Mouse (Mus musculus): ENCODE data around the gene Ptms.
A peak's percentile ranks its signal among the peaks of the same experiment; 100 is the strongest.
"Not testable (repeated sequence)": the region's sequence is repeated elsewhere in the genome, so short reads cannot be mapped to it uniquely, and the experiment has no call there.

Ptms gene

DNA sequence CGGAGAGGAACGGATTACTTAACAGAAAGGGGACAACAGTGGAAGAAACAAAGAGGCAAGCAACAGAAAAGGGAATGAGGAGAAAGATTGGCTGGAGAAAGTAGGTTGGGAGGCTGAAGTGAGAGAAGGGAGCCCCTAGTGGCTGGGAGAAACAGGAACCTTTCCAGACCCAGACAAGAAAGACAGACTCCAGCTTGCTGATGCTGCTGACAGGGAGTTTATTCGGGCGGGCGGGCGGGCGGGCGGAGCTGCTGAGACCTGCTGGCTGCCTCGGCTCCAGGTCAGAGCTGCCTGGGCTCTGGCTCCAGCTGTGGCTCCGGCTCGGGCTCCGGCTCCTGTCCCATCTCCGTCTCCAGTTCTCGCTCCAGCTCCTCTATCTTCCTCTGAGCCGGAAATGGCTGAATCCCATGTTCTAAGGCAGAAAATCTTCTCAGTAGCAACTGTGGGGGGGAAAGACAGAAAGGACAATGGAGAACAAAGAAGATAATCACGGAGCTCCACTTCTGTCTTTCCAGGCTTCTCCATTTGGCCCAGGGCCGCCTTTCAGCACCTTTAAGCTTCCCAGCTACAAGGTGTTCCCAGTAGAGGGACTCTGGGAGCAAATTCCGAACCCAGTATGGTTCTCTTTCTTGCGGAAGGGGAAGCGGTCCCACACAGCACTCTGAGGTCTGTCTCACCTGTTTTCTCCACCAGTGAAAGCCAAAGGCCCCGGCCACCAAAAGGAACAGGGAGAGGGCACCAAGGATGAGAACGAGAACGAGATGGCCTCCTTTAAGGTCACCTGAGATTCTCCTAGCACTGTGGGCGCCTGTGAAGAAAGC is 15.5 kb downstream of the Ptms start:
- DNase-seq (ENCODE audit: low spot score), result no peak

DNA sequence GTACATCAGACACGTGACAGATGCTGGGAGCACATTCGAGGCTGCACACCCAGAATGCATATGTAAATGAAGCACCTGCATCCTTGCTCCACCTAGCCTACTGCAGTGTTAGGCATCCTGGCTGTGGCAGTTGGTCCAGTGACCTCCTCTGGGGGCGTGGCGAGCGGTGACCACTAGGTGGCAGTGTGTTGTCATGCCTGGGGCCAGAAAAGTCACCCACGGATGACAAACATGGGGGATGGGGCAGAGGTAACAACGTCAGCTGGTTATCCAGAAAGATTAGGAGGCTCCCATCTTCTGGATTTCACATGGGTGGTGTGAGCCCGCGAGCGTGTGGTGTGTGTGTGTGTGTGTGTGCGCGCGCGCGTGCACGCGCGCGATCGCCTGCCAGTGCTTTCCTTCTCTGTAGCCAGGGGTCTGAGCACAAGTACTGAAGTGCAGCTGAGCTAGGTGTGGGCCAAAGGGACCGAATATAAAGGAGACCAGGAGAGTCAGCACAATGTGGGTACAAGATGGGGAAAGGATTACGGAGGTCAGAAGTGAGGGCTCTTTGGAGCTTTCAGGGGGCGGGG is 16.2 kb downstream of the Ptms start:
- peak; percentile 86 for DNase-seq (ENCODE audit: low spot score)

DNA sequence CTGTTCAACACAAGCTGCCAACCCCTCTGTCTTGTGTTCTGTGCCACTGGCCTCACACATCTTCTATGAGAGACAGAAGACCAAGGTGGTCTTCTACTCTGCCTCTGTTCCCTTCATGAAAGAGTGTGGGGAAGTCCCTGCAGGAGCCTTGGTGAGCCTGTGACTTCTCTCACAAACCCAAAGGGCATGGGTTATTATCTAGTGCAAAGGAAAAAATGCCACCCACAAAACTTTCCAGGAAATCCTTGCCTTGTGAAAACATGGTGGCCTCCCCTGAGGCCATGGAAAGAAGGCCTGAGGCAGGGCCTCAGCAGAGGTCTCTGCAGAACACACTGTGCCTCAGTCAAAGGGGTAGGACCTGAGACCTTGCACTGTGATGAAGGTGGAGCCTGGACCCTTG is 18.1 kb downstream of the Ptms start:
- DNase-seq (ENCODE audit: low spot score), result no peak

DNA sequence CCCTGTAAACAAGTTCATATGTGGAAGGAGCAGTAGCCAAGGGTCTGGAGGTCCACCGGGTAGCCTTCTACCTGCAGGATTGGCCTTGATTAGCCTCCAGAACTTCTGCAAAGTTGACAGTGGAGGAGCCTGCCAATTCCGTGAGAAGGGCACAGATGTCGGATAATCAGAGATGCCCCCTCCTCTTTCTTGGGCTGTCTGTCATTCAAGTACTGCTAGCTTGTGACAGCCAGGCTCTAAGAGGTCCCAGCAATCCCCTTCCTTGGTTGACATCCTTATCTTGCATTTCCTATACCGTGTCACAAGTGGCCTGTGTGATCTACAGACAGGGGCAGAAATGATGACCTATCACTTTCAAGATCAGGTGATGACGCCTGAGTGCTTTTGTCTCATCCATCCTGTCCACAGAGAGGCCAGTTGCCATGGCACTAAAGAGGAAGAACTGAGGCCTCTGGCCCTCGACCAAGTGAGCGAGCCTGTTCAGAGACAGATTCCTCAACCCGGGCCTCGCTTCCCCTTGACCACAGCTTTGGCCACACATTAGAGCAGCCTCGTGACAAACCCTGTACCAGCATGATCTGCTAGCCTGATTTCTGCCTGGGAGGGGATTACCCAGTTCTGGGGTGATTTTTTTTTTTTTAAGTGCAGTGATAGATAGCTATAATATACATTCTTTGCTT is 19.0 kb downstream of the Ptms start:
- DNase-seq (ENCODE audit: low spot score), result no peak

DNA sequence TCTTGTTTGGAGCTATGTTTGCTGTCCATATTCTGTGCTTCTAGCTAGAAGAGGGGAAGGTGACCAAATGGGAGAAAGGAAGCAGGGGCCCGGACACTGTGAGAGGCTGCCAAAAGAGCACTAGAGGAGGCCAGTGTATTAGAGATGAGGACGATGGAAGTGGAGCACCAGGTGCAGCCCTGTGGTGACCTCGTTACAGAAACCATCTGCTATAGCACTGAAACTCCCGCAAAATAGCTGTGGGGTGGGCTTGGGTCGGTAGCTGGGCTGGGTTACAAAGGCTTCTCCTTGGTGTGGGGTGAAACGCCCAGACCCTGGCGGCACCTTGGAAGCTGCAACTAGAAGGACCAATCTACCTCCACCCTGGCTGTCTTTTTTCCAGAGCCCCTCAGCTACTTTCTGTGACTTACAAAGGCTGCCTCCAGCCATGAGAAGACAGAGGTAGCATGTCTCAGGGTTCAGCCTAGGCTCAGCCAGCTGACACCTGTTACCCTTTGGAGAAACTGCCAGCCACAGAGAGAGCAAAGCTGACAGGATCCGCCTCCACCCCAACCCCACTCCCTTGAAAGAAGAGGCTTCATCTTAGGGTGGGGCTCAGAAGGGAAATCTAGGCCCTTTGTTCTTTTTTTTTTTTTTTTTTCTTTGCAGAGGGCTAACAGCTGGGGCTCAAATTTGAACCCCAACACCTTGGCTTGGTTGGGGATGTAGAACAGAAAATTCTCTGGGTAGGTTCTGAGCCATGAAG is 19.7 kb downstream of the Ptms start:
- no peak for DNase-seq (ENCODE audit: low spot score)

DNA sequence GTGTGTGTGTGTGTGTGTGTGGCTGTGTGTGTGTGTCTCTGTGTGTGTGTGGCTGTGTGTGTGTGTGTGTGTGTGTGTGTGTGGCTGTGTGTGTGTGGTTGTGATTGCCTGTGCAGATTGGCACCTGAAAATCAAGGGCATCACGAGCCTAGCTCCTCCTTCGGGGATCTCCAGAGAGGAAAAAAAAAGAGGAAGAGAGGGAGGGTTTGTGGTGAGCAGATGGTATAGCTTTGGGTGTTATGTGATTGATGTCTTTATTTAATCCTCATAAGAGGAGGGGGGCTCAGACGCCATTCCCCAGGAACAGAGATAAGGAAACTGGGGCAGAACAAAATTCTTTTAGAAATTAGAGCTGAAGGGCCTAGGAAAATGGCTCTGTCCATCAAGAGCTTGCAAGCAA is 21.5 kb downstream of the Ptms start:
- no peak for DNase-seq (ENCODE audit: low spot score)

DNA sequence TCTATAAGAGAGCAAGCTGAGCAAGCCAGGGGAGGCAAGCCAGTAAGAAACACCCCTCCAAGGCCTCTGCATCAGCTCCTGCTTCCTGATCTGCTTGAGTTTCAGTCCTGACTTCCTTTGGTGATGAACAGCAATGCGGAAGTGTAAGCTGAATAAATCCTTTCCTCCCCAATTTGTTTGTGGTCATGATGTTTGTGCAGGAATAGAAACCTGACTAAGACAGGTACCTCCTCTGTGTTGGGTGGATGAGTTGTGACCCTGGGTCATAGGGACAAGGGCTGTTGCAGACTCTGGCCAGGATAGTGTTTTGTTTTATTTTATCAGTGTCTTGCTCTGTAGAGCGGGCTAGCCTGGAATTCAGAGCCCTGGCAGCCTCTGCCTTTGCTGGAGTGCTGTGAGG is 25.8 kb downstream of the Ptms start:
- not testable (repeated sequence) for DNase-seq (ENCODE audit: low spot score)

DNA sequence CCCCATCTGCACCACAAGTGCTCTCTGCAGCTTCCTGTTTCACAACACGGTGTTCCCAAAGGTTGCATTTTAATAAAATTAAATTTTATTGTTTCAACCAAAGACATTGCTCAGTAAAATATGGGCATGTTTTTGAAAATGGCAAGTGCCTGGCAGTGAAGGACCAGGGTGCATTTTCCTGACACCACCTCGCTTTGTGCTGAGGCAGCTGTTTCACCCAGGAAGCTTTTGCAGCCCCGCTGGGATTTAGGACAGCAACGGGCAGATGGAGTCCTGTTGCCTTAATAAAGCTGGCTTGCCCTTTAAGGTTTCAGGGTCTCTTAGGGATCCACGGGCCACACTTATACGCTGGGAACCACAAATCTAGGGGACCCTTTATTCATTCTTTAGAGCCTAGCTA is 28.9 kb downstream of the Ptms start:
- no peak for DNase-seq (ENCODE audit: low spot score)

DNA sequence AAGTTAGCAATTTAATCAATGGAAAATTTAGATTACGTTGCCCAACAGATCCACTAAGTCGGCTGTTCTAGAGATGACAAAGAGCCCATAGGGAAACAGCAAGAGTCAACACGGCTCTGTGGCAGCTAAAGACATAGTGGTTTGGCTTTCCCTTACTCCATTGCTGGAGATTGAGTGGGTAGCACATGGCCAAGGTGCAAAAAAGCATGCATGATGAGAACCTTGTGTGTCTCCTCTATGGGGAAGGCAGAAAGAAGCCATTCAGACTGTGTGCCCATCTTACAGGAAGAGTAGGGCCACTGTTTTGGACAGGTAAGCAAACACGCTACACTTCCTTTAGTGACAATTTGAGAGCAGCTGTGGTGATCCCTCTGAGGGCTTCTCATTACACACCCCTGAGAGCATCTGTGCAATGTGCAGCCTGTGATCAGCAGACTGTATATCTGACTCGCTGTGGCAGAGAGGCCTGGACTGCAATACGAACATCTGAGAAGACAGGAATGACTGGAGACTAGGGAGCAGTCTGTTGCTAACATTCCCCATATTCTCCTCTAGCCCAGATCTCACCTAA is 31.3 kb downstream of the Ptms start:
- no peak for DNase-seq (ENCODE audit: low spot score)

DNA sequence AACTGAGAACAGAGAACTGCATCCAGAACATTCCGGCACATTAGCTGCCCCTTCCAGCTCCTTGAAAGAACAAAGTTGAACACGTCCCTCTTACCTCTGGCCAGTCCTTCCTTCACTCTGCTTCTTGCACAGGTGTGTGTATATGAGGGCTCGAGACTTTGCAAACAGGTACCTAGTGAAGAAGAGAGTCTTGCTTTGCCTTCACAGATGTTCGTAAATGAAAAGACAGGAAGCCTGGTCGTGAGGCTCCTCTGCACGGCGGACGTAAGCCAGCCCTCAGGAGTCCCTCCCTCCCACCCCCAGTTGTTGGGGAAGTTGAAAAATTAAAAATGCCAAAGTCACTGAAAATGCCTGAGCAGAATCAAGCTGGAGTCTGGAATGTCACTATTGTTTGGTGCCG is 31.9 kb downstream of the Ptms start, which contains the start of gene Cd4:
Gene Cd4 (minus strand): TSS at position 236 of the 400 bp plus-strand sequence.
- DNase-seq (ENCODE audit: low spot score), result no peak

DNA sequence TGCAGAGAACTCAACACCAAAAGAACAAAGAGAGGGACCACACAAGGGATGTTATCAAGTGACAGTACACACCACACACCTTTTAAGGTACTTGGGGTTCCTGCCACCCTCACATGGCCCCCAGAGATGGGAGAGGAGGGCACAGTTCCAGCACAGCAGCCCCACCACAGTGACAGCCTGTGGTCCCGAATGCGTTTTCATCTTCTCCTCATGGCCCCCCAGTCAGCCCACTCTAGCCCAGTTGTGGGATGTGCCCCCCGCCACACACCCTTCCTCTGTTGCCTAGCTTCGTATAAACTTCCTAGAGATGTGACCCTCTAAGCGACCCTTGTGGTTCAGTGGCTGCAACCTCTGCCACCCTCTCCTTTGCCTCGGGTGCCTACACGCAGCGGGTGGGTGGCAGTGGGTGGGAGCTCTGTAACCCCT is 33.9 kb downstream of the Ptms start:
- no peak for DNase-seq (ENCODE audit: low spot score)

DNA sequence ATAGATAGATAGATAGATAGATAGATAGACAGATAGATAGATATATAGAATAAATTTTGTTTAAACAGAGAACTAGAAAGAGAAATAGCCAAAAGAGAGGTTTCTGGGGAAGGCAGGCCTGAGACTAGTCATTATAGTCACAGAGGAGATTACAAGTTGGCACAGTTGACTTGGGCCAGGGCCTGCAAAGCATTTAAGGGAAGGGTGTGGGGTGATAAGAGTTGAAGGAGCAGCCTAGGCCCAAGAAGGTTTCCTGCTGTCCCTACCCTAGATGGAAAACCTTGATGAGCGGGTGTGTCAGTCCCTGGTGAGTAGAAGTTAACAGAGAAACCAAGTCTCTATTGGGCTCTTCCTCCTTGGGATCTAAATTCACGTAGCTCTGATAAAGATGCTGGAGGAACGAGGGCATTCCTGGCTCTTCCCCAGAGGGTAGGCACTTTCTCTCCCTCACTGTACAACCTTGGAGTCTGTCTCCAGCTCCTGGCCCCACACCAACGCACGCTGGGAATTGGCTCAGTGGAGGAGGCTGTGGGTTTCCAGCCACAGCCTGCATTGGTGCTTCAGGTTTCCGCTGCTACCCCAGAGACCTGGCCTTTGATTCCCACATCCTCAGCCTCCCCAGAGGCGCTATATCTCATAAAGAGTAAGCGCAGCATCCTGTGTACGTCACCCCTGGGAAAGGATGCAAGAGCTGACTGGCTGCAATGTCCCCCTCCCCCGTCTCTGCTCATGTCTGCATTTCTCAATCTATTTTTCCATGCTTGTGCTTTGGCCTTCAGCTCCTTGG is 35.0 kb downstream of the Ptms start:
- DNase-seq (ENCODE audit: low spot score), result no peak

DNA sequence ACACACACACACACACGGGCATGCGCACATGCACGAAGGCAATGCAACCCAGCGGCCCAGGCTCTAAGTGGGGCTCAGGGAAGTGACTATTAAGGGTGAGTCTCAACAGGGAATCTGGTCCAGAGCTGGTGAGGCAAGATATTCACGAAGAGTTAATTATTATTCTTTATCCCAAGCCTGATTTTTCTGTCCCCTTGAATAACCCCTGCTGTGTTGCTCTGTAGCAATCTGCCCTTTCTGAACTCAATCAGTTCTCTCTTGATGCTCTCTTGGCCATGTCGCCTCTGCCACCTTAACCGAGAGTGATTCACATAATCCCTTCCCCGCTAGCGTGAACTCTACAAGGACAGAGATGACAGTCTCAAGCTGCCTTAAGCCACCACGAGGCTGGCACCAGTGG is 36.6 kb downstream of the Ptms start:
- no peak for DNase-seq (ENCODE audit: low spot score)

DNA sequence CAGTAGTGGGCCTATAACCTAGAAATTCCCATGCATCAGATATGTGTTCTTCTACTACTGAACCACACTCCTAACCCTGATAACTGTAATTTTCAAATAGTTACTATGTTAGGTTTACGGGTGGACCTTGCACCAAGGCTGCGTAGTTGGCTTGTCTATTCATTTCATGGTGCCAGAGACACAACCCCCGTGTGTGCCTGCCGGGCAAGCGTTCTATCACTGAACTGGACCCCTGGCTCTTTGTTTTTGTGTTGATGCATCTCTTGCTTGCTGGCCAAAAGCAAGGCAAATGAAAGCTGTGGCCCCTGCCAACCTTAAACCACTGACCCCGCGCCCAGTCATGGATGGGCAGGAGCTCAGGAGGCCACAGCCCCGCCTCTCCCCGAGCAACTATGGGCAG is 38.1 kb downstream of the Ptms start:
- no peak for DNase-seq (ENCODE audit: low spot score)

DNA sequence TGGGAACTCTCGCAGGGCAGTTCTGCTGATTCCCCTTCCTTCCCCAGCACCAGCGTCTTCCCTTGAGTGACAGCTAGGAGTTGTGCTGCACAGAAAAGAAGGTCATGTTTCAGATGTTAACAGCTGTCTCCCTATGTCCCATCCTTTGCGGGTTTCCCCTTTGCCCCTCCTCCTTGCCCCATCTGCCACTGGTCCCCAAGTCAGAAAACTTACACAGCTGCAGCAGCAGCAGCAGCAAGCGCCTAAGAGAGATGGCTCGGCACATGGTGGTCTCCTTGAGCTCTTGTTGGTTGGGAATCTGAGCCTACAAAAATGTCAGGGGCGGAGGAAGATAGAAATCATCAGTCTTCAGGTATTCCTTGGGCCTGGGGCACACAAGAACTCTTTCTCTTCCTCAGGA is 40.5 kb downstream of the Ptms start:
- no peak for DNase-seq (ENCODE audit: low spot score)

DNA sequence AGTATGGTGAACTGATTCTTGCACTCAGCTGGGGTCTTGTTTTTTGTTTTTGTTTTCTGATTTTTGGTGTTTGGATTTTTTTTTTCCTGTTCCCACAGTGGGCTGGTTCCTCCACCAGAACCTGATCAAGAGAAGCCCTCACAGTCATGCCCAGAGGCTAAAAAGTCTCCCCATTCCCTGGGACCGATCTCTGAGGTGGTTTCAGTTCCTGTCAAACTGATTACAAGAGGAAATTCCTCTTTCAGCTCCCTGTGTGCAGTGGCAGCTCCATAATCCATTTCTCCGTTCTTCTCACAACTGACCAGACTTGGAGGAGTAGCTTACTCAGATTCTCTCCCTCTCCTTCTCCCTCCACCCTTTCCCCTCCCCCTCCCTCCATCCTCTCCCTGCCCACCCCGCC is 45.6 kb downstream of the Ptms start:
- DNase-seq (ENCODE audit: low spot score), result no peak

DNA sequence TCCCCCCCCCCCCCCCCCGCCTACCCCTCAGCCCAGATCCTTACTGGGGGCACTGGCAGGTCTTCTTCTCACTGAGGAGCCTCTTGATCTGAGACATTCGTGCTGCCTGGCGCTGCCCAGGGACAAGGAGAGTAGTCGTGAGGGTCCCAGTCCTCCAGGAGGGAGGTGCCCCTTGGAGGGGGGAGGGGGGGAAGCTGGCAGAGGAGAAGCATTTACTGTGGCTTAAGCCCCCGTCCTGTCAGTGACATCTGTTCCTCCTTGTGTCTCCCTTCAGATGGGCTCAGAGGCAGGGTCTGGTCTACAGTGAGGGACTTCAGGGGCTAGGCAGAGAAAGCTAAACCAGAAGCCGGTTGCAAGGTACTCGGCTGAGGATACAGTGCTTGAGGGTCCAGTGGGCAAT is 53.3 kb downstream of the Ptms start:
- no peak for DNase-seq (ENCODE audit: low spot score)

DNA sequence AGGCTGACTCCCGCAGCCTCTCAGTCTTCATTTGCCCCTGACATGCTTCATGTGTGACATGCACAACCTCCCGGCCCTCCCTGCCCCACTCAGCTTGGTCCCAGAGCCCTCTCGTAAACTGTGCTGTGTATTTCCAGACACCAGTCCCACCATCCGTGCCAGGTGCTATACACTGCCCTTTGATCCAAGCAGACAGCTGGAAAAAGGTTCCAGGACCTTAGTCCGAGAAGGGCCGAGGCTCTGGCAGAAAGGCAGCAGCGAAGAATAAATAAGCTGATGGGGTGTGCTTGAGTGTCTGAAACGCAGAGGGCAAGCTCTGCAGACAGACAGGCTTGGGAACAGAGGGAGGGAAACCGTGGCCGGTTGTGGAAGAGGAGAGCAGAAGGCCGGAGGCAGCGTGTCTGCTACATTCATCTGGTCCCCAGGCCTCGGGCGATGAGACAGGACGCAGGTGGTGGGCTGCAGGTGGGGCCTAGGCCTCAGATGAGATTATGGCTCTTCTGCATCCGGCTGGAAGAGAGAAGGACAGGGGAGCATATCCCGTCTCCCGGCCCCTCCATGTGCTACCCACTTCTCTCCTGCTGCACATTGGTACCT is 54.0 kb downstream of the Ptms start:
- no peak for DNase-seq (ENCODE audit: low spot score)

Data from spleen, adult 12 weeks (tissue).